Mouse (Mus musculus): ENCODE results near the gene Apbb2. TPM values are rescaled to one million over a fixed set of nuclear protein-coding genes. Genes with fewer than 3 reads are reported as not detected.

Gene Apbb2
- total and polyA plus RNA-seq, 2 experiments from 2014 or later, result 31.8 to 41.0 TPM

GRCm38 (mm10) chr5:66536696-66537358 is 81.8 kb downstream of the Apbb2 start:
- TF ChIP-seq EP300 (IDR thresholded peaks at IDR 0.05; ENCODE audit: low read depth), result no peak
- no peak for TF ChIP-seq CTCF (IDR thresholded peaks at IDR 0.05; ENCODE audit: low read depth)
- Histone ChIP-seq H3K9me3 (replicated peaks; ENCODE audit: control insufficient read depth, low read length) (no peaks in the 10 kb centered on the region), H3K4me3 (ENCODE audit: low read depth, low read length) (no peak overlapping the region), H3K4me2 (ENCODE audit: low read depth, low read length) (no peak overlapping the region), H3K27me3 (ENCODE audit: control insufficient read depth, insufficient read depth, low read length) (no peaks in the 10 kb centered on the region), H3K27ac (ENCODE audit: low read depth) (no peak overlapping the region), H3K4me1 (ENCODE audit: control insufficient read depth, insufficient read depth) (peaks cover 6% of the 10 kb centered on the region), H3K36me3 (replicated peaks; ENCODE audit: control insufficient read depth, insufficient read depth, low read length) (no peaks in the 10 kb centered on the region), H3K9ac (replicated peaks; ENCODE audit: low read depth, low read length) (no peak overlapping the region)
- WGBS, result 43% methylated on average over 8 of the region's 8 CpGs
- no peak for DNase-seq (ENCODE audit: low spot score)
- ATAC-seq (ENCODE audit: insufficient read depth, low read depth), result no peak

GRCm38 (mm10) chr5:66535566-66536236 is 82.9 kb downstream of the Apbb2 start:
- 73% methylated on average over 9 of the region's 9 CpGs for WGBS
- ATAC-seq (ENCODE audit: insufficient read depth, low read depth) (no peak), DNase-seq (ENCODE audit: low spot score) (no peak)
- H3K36me3 ChIP-seq (replicated peaks; ENCODE audit: control insufficient read depth, insufficient read depth, low read length), result no peaks in the 10 kb centered on the region
- H3K9me3 ChIP-seq (replicated peaks; ENCODE audit: control insufficient read depth, low read length), result no peaks in the 10 kb centered on the region
- H3K4me2 ChIP-seq (ENCODE audit: low read depth, low read length), result no peak overlapping the region
- TF ChIP-seq CTCF (IDR thresholded peaks at IDR 0.05; ENCODE audit: low read depth), result no peak
- no peak for TF ChIP-seq EP300 (IDR thresholded peaks at IDR 0.05; ENCODE audit: low read depth)
- H3K27me3 ChIP-seq (ENCODE audit: control insufficient read depth, insufficient read depth, low read length), result no peaks in the 10 kb centered on the region
- H3K9ac ChIP-seq (replicated peaks; ENCODE audit: low read depth, low read length), result no peak overlapping the region
- no peak overlapping the region for H3K4me3 ChIP-seq (ENCODE audit: low read depth, low read length)
- no peak overlapping the region for H3K27ac ChIP-seq (ENCODE audit: low read depth)
- peaks cover 6% of the 10 kb centered on the region for H3K4me1 ChIP-seq (ENCODE audit: control insufficient read depth, insufficient read depth)

GRCm38 (mm10) chr5:66533711-66534425 is 84.7 kb downstream of the Apbb2 start:
- no peaks in the 10 kb centered on the region for H3K9me3 ChIP-seq (replicated peaks; ENCODE audit: control insufficient read depth, low read length)
- TF ChIP-seq CTCF (IDR thresholded peaks at IDR 0.05; ENCODE audit: low read depth), result no peak
- no peak for TF ChIP-seq EP300 (IDR thresholded peaks at IDR 0.05; ENCODE audit: low read depth)
- ATAC-seq (ENCODE audit: insufficient read depth, low read depth) (no peak), DNase-seq (ENCODE audit: low spot score) (no peak)
- H3K4me1 ChIP-seq (ENCODE audit: control insufficient read depth, insufficient read depth), result peaks cover 6% of the 10 kb centered on the region
- WGBS, result 85% methylated on average over 14 of the region's 14 CpGs
- no peak overlapping the region for H3K4me3 ChIP-seq (ENCODE audit: low read depth, low read length)
- no peaks in the 10 kb centered on the region for H3K27me3 ChIP-seq (ENCODE audit: control insufficient read depth, insufficient read depth, low read length)
- H3K36me3 ChIP-seq (replicated peaks; ENCODE audit: control insufficient read depth, insufficient read depth, low read length), result no peaks in the 10 kb centered on the region
- no peak overlapping the region for H3K4me2 ChIP-seq (ENCODE audit: low read depth, low read length)
- no peak overlapping the region for H3K27ac ChIP-seq (ENCODE audit: low read depth)
- H3K9ac ChIP-seq (replicated peaks; ENCODE audit: low read depth, low read length), result no peak overlapping the region

- no peaks in the 10 kb centered on the region for H3K9me3 ChIP-seq (replicated peaks; ENCODE audit: control insufficient read depth, low read length)
- H3K4me2 ChIP-seq (ENCODE audit: low read depth, low read length), result no peak overlapping the region
- no peak for TF ChIP-seq EP300 (IDR thresholded peaks at IDR 0.05; ENCODE audit: low read depth)
- no peak overlapping the region for H3K4me3 ChIP-seq (ENCODE audit: low read depth, low read length)
- no peaks in the 10 kb centered on the region for H3K36me3 ChIP-seq (replicated peaks; ENCODE audit: control insufficient read depth, insufficient read depth, low read length)
- DNase-seq (ENCODE audit: low spot score), result no peak
- H3K4me1 ChIP-seq (ENCODE audit: control insufficient read depth, insufficient read depth), result peaks cover 6% of the 10 kb centered on the region
- no peak overlapping the region for H3K27ac ChIP-seq (ENCODE audit: low read depth)
- ATAC-seq (ENCODE audit: insufficient read depth, low read depth), result no peak
- H3K27me3 ChIP-seq (ENCODE audit: control insufficient read depth, insufficient read depth, low read length), result no peaks in the 10 kb centered on the region
- no peak overlapping the region for H3K9ac ChIP-seq (replicated peaks; ENCODE audit: low read depth, low read length)
- WGBS, result 65% methylated on average over 6 of the region's 6 CpGs
These were observed 85.8 kb downstream of the Apbb2 start for GRCm38 (mm10) chr5:66532827-66533226.

- Histone ChIP-seq H3K27me3 (ENCODE audit: control insufficient read depth, insufficient read depth, low read length) (no peaks in the 10 kb centered on the region), H3K4me3 (ENCODE audit: low read depth, low read length) (no peak overlapping the region), H3K9ac (replicated peaks; ENCODE audit: low read depth, low read length) (no peak overlapping the region), H3K36me3 (replicated peaks; ENCODE audit: control insufficient read depth, insufficient read depth, low read length) (no peaks in the 10 kb centered on the region), H3K4me1 (ENCODE audit: control insufficient read depth, insufficient read depth) (peaks cover 6% of the 10 kb centered on the region; the same call in 1 of the 2 replicates), H3K9me3 (replicated peaks; ENCODE audit: control insufficient read depth, low read length) (no peaks in the 10 kb centered on the region), H3K27ac (ENCODE audit: low read depth) (no peak overlapping the region), H3K4me2 (ENCODE audit: low read depth, low read length) (no peak overlapping the region)
- TF ChIP-seq CTCF (IDR thresholded peaks at IDR 0.05; ENCODE audit: low read depth) (no peak), EP300 (IDR thresholded peaks at IDR 0.05; ENCODE audit: low read depth) (no peak)
- no peak for DNase-seq (ENCODE audit: low spot score)
- ATAC-seq (ENCODE audit: insufficient read depth, low read depth), result no peak
- 81% methylated on average over 4 of the region's 4 CpGs for WGBS
These were observed 88.2 kb downstream of the Apbb2 start for GRCm38 (mm10) chr5:66530361-66530760.

Measured in heart, postnatal 0 days (tissue).